Mouse (Mus musculus): ENCODE measurements around the gene Fblim1. TPM values are rescaled to one million over a fixed set of nuclear protein-coding genes. Genes with fewer than 3 reads are reported as not detected.
A peak's percentile ranks its signal among the peaks of the same experiment; 100 is the strongest.

Fblim1 gene
- total RNA-seq, 2 experiments from 2014 or later = not detected

GRCm38 (mm10) chr4:141544536-141544935 lies 61.4 kb downstream of the Fblim1 start:
- ATAC-seq (ENCODE audit: poor library complexity, severe bottlenecking) = no peak

- no peak for ATAC-seq (ENCODE audit: poor library complexity, severe bottlenecking)
These were observed 62.3 kb downstream of the Fblim1 start for GRCm38 (mm10) chr4:141543593-141543992.

GRCm38 (mm10) chr4:141541851-141542250 lies 64.0 kb downstream of the Fblim1 start:
- ATAC-seq (ENCODE audit: poor library complexity, severe bottlenecking) = no peak

GRCm38 (mm10) chr4:141540844-141541243 lies 65.1 kb downstream of the Fblim1 start:
- ATAC-seq (ENCODE audit: poor library complexity, severe bottlenecking) = no peak

- no peak for ATAC-seq (ENCODE audit: poor library complexity, severe bottlenecking)
These were observed 66.6 kb downstream of the Fblim1 start for GRCm38 (mm10) chr4:141539213-141539767.

- ATAC-seq (ENCODE audit: poor library complexity, severe bottlenecking) = peak; percentile 83
These were observed 67.3 kb downstream of the Fblim1 start, which contains the start of gene Spen for GRCm38 (mm10) chr4:141538408-141539212. TSS of gene Spen (minus strand) at chr4:141538597.

- ATAC-seq (ENCODE audit: poor library complexity, severe bottlenecking) = no peak
These were observed 68.0 kb downstream of the Fblim1 start for GRCm38 (mm10) chr4:141537706-141538407.

GRCm38 (mm10) chr4:141537226-141537610 lies 68.7 kb downstream of the Fblim1 start:
- ATAC-seq (ENCODE audit: poor library complexity, severe bottlenecking) = no peak

- 0 out of 2 replicates have a peak, but pooled peaks have one; percentile 2 for ATAC-seq (ENCODE audit: poor library complexity, severe bottlenecking)
These were observed 69.3 kb downstream of the Fblim1 start for GRCm38 (mm10) chr4:141536291-141537225.

- ATAC-seq (ENCODE audit: poor library complexity, severe bottlenecking) = peak; percentile 31; the same call in 1 of the 2 replicates
These were observed 70.8 kb downstream of the Fblim1 start for GRCm38 (mm10) chr4:141534947-141535680.

- no peak for ATAC-seq (ENCODE audit: poor library complexity, severe bottlenecking)
These were observed 74.9 kb downstream of the Fblim1 start for GRCm38 (mm10) chr4:141530979-141531378.

- ATAC-seq (ENCODE audit: poor library complexity, severe bottlenecking) = no peak
These were observed 77.0 kb downstream of the Fblim1 start for GRCm38 (mm10) chr4:141528938-141529337.

- ATAC-seq (ENCODE audit: poor library complexity, severe bottlenecking) = no peak
These were observed 78.8 kb downstream of the Fblim1 start for GRCm38 (mm10) chr4:141526936-141527650.

Other genes starting within 250 kb of the Fblim1 start
- gene Fam131c, start 237.9 kb downstream of the Fblim1 start, total RNA-seq (2015) = not detected in 2 replicates
- gene Fam131c, start 237.9 kb downstream of the Fblim1 start, total RNA-seq (2017) = not detected in 2 replicates
- not detected in 2 replicates for gene Clcnka, start 207.4 kb downstream of the Fblim1 start, total RNA-seq (2015)
- gene Clcnka, start 207.4 kb downstream of the Fblim1 start, total RNA-seq (2017) = not detected in 2 replicates
- gene Clcnkb, start 190.1 kb downstream of the Fblim1 start, total RNA-seq (2015) = not detected in 2 replicates
- gene Clcnkb, start 190.1 kb downstream of the Fblim1 start, total RNA-seq (2017) = not detected in 2 replicates
- not detected in 2 replicates for gene Hspb7, start 185.3 kb downstream of the Fblim1 start, total RNA-seq (2015)
- gene Hspb7, start 185.3 kb downstream of the Fblim1 start, total RNA-seq (2017) = not detected in 2 replicates
- gene Srarp, start 170.0 kb downstream of the Fblim1 start, total RNA-seq (2015) = not detected in 2 replicates
- not detected in 2 replicates for gene Srarp, start 170.0 kb downstream of the Fblim1 start, total RNA-seq (2017)
- 12.7 TPM in 2 replicates for gene Zbtb17, start 161.4 kb downstream of the Fblim1 start, total RNA-seq (2015)
- gene Zbtb17, start 161.4 kb downstream of the Fblim1 start, total RNA-seq (2017) = 12.5 and 19.4 TPM in 2 replicates
- 30.4 and 34.2 TPM in 2 replicates for gene Spen, start 67.5 kb downstream of the Fblim1 start, total RNA-seq (2015)
- gene Spen, start 67.5 kb downstream of the Fblim1 start, total RNA-seq (2017) = 28.7 and 39.3 TPM in 2 replicates
- gene Tmem82, start 12.5 kb upstream of the Fblim1 start, total RNA-seq (2015) = 0.16 TPM in 1 of 2 replicates, not detected in the other
- gene Tmem82, start 12.5 kb upstream of the Fblim1 start, total RNA-seq (2017) = 0.26 TPM in 1 of 2 replicates, not detected in the other
- not detected in 2 replicates for gene Slc25a34, start 17.7 kb upstream of the Fblim1 start, total RNA-seq (2015)
- gene Slc25a34, start 17.7 kb upstream of the Fblim1 start, total RNA-seq (2017) = not detected in 2 replicates
- gene Plekhm2, start 58.8 kb upstream of the Fblim1 start, total RNA-seq (2015) = 11.1 and 14.9 TPM in 2 replicates
- 10.4 and 11.1 TPM in 2 replicates for gene Plekhm2, start 58.8 kb upstream of the Fblim1 start, total RNA-seq (2017)
- 26.8 and 33.7 TPM in 2 replicates for gene Rsc1a1, start 79.5 kb upstream of the Fblim1 start, total RNA-seq (2015)
- gene Rsc1a1, start 79.5 kb upstream of the Fblim1 start, total RNA-seq (2017) = 9.5 and 16.2 TPM in 2 replicates
- 25.2 and 29.1 TPM in 2 replicates for gene Ddi2, start 117.3 kb upstream of the Fblim1 start, total RNA-seq (2015)
- gene Ddi2, start 117.3 kb upstream of the Fblim1 start, total RNA-seq (2017) = 37.6 and 47.1 TPM in 2 replicates
- gene Agmat, start 140.6 kb upstream of the Fblim1 start, total RNA-seq (2015) = not detected in 2 replicates
- gene Agmat, start 140.6 kb upstream of the Fblim1 start, total RNA-seq (2017) = not detected in 2 replicates
- gene Dnajc16, start 184.8 kb upstream of the Fblim1 start, total RNA-seq (2015) = 4.2 and 5.0 TPM in 2 replicates
- 5.6 and 6.1 TPM in 2 replicates for gene Dnajc16, start 184.8 kb upstream of the Fblim1 start, total RNA-seq (2017)
- 14.9 and 16.3 TPM in 2 replicates for gene Casp9, start 187.5 kb upstream of the Fblim1 start, total RNA-seq (2015)
- gene Casp9, start 187.5 kb upstream of the Fblim1 start, total RNA-seq (2017) = 17.3 and 22.1 TPM in 2 replicates
- not detected in 2 replicates for gene Cela2a, start 220.1 kb upstream of the Fblim1 start, total RNA-seq (2015)
- gene Cela2a, start 220.1 kb upstream of the Fblim1 start, total RNA-seq (2017) = not detected in 2 replicates
- not detected in 2 replicates for gene Ctrc, start 240.3 kb upstream of the Fblim1 start, total RNA-seq (2015)
- gene Ctrc, start 240.3 kb upstream of the Fblim1 start, total RNA-seq (2017) = not detected in 2 replicates